Mouse (Mus musculus): ENCODE measurements around the gene Adk.

DNA sequence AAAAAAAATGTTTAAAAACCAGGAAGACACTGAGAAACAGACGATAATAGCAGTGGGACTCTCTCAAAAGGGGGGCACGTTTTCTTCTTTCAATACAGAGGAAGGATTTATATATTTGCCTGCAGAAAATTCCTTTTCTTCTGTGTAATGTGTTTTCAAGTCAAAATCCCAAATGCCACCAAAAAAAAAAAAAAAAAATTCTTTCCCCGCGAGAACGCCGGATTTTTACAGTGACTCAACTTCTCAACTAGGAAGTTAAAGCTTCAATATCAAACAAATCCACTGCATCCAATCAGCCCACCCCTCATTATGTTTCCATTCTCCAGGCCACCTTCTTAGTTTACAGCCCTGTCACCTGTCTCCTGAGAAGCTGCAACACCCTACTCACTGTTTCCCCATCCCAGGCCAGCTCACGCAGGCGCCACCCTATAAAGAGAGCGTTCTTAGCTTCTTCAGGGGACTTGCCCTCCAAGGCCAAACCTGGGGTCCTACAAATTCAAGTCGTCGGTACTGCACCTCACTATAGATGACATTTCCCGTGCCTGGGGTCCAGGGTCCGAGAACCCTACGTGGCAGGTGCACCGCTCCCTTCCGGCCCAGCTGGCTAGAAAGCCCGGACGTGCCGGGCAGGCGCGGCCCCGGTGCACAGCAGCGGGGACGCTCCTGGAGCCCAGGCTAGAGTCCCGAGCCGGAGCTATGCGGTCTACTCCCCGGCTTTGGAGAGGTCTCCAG, 828 bp upstream of the Adk start:
- TF ChIP-seq CTCF (IDR thresholded peaks at IDR 0.05; ENCODE audit: borderline replicate concordance, insufficient read depth, low read depth, low read length) (no peak), POLR2A (IDR thresholded peaks at IDR 0.05; ENCODE audit: borderline replicate concordance, insufficient read depth, low read length) (no peak)
